27 mouse cellular contexts compared by ENCODE assay signal in genomic region chr2:49108906-49109305, GRCm38 (mm10).
"Had no signal": no experiment of that assay in that cellular context is flagged by ENCODE, and none has a peak within 500 bp of the region (broad histone marks: within the 10 kb centered on the region; RNA-seq: fewer than 3 reads in every experiment).

No protein-coding gene starts in this region.

- H3K27me3 ChIP-seq: limb, embryonic 12.5 days; limb, embryonic 13.5 days; limb, embryonic 15.5 days; liver, embryonic 12.5 days; liver, embryonic 13.5 days; liver, embryonic 15.5 days; lung, embryonic 15.5 days; midbrain, embryonic 12.5 days; midbrain, embryonic 13.5 days; midbrain, embryonic 15.5 days had no signal

- DNase-seq: left cerebral cortex, postnatal 4 days; liver; liver, embryonic 13.5 days; liver, postnatal 0 days; lung, adult 18-20 months; lung, adult 2 months; lung, embryonic 14.5 days; lung, postnatal 10 days; lung, postnatal 14 days; lung, postnatal 36 days; lung, postnatal 4 days; midbrain, embryonic 14.5 days had no signal

- ATAC-seq: liver, embryonic 12.5 days; liver, postnatal 0 days; lung, postnatal 0 days; midbrain, embryonic 13.5 days; midbrain, embryonic 15.5 days; midbrain, embryonic 16.5 days had no signal

- H3K36me3 ChIP-seq: limb, embryonic 15.5 days; liver, embryonic 15.5 days; lung, embryonic 15.5 days; midbrain, embryonic 12.5 days; midbrain, embryonic 13.5 days; midbrain, embryonic 15.5 days had no signal

- H3K4me1 ChIP-seq: limb, embryonic 10.5 days; limb, embryonic 12.5 days; limb, embryonic 13.5 days; limb, embryonic 15.5 days; liver, embryonic 12.5 days; liver, embryonic 13.5 days; liver, embryonic 15.5 days; lung, embryonic 15.5 days; midbrain, embryonic 10.5 days; midbrain, embryonic 12.5 days; midbrain, embryonic 13.5 days; midbrain, embryonic 15.5 days had no signal

- H3K9me3 ChIP-seq: limb, embryonic 10.5 days; limb, embryonic 12.5 days; limb, embryonic 13.5 days; limb, embryonic 15.5 days; liver, embryonic 12.5 days; liver, embryonic 13.5 days; liver, embryonic 15.5 days; lung, embryonic 15.5 days; midbrain, embryonic 10.5 days; midbrain, embryonic 12.5 days; midbrain, embryonic 13.5 days; midbrain, embryonic 15.5 days had no signal

- H3K4me3 ChIP-seq: left cerebral cortex, adult 2 months; limb, embryonic 10.5 days; limb, embryonic 12.5 days; limb, embryonic 13.5 days; limb, embryonic 15.5 days; liver, embryonic 12.5 days; liver, embryonic 13.5 days; liver, embryonic 15.5 days; lung, embryonic 15.5 days; midbrain, embryonic 10.5 days; midbrain, embryonic 12.5 days; midbrain, embryonic 13.5 days; midbrain, embryonic 15.5 days; myocyte had no signal
